Mouse (Mus musculus) brain, embryonic 14.5 days (tissue): ENCODE measurements around the gene A230072I06Rik.

Source experiments
- CTCF ChIP-seq: fragments of 200-500 bp; IDR thresholded peaks from 2 replicates; pipeline ENCODE4 v1.5.1; 2012; ENCODE audit warnings: inconsistent platforms, mild to moderate bottlenecking, moderate library complexity, borderline replicate concordance; ENCODE audit not compliant: insufficient read depth, insufficient read length; ENCODE audit errors: extremely low read depth
- POLR2A ChIP-seq: fragments of 200-500 bp; IDR thresholded peaks from 2 replicates; pipeline ENCODE4 v1.6.1; 2012; ENCODE audit warnings: mild to moderate bottlenecking, inconsistent platforms, borderline replicate concordance; ENCODE audit not compliant: poor library complexity, insufficient read depth, insufficient read length, severe bottlenecking; ENCODE audit errors: extremely low read depth

DNA sequence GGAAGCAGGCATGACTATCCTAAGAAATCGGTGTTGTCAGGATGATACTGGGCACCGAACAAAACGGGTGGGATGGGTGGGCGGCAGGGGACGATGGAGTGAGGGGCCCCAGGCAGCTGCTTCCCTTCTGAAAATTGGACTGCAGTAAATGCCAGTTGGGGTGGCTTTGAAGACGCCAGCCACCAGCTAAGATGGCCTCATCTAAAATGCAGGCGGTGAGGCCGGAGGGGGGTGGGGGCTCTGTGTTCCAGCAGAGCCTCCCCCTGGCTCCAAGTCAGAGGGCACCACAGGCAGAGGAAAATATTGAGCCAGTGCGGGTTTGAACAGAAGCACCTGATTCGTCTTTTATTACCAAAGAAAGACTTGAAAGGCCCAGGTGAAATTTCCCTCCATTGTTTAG is 45.9 kb downstream of the A230072I06Rik start:
- TF ChIP-seq CTCF, result no peak
- TF ChIP-seq POLR2A, result no peak
